17 mouse cellular contexts compared by ENCODE assay signal in genomic region chr6:114848761-114849160, GRCm38 (mm10).
DNase-seq lines count a peak whose midpoint lies in the region; ATAC-seq and TF ChIP-seq lines count a peak whose summit lies in the region.
"Had no signal": no experiment of that assay in that cellular context is flagged by ENCODE, and none has a peak within 500 bp of the region (broad histone marks: within the 10 kb centered on the region; RNA-seq: fewer than 3 reads in every experiment).

No protein-coding gene starts in this region.

- ATAC-seq in heart, embryonic 11.5 days (replicated peaks; ENCODE audit: insufficient number of reproducible peaks, low FRiP score, low TSS enrichment): no peak
- ATAC-seq in lung, embryonic 15.5 days (ENCODE audit: borderline replicate concordance, extremely low read depth, low FRiP score, low TSS enrichment): peak; percentile 47; the same call in 1 of the 2 replicates
- ATAC-seq in megakaryocyte progenitor cell, adult 5-6 weeks (replicated peaks; ENCODE audit: poor library complexity): peak; percentile 47
- ATAC-seq: forebrain, embryonic 13.5 days; liver, embryonic 12.5 days had no signal

- H3K27ac ChIP-seq in heart, embryonic 11.5 days (ENCODE audit: low read depth, low read length): no peak overlapping the region
- H3K27ac ChIP-seq in heart, adult 2 months: no peak overlapping the region
- H3K27ac ChIP-seq in lung, embryonic 15.5 days: peak overlapping the region; percentile 55
- peak overlapping the region; percentile 4; the same call in 1 of the 2 replicates for H3K27ac ChIP-seq in embryonic facial prominence, embryonic 10.5 days (replicated peaks)
- H3K27ac ChIP-seq: forebrain, embryonic 13.5 days; hindbrain, embryonic 13.5 days; liver, embryonic 12.5 days; neural tube, embryonic 13.5 days had no signal

- WGBS in heart, embryonic 11.5 days (ENCODE audit: insufficient replicate concordance): 31% methylated on average over 7 of the region's 7 CpGs
- 53% methylated on average over 7 of the region's 7 CpGs for WGBS in heart, adult 2 months
- 31% methylated on average over 7 of the region's 7 CpGs for WGBS in lung, embryonic 15.5 days
- 64% methylated on average over 7 of the region's 7 CpGs for WGBS in embryonic facial prominence, embryonic 10.5 days

- peaks cover 46% of the 10 kb centered on the region for H3K4me1 ChIP-seq in heart, embryonic 11.5 days (ENCODE audit: control insufficient read depth, insufficient read depth, low read length)
- no peaks in the 10 kb centered on the region for H3K4me1 ChIP-seq in heart, adult 2 months (ENCODE audit: control insufficient read depth, insufficient read depth, low read length)
- H3K4me1 ChIP-seq in lung, embryonic 15.5 days: peaks cover 41% of the 10 kb centered on the region
- H3K4me1 ChIP-seq in embryonic facial prominence, embryonic 10.5 days: peaks cover 71% of the 10 kb centered on the region

- no peak for TF ChIP-seq EP300 in heart, adult 2 months (IDR thresholded peaks at IDR 0.05; ENCODE audit: insufficient read depth, low read depth, low read length)

- no peak for DNase-seq in heart, adult 2 months
- DNase-seq in lung, adult 18-20 months: no peak
- DNase-seq in embryonic facial prominence, embryonic 10.5 days (ENCODE audit: low spot score): no peak
- no peak for DNase-seq in T-cell, adult 2 months (ENCODE audit: low spot score)
- no peak for DNase-seq in adrenal gland, postnatal 25 days
- DNase-seq: adrenal gland, postnatal 10 days; cerebellum, adult 9-11 months; kidney, adult 11 months; kidney, postnatal 4 days; right cerebral cortex, postnatal 4 days had no signal

- H3K9me3 ChIP-seq in heart, embryonic 11.5 days (replicated peaks; ENCODE audit: control insufficient read depth, low read length): no peaks in the 10 kb centered on the region
- no peaks in the 10 kb centered on the region for H3K9me3 ChIP-seq in lung, embryonic 15.5 days
- H3K9me3 ChIP-seq in embryonic facial prominence, embryonic 10.5 days: no peaks in the 10 kb centered on the region
- H3K9me3 ChIP-seq: forebrain, embryonic 13.5 days; hindbrain, embryonic 13.5 days; liver, embryonic 12.5 days; neural tube, embryonic 13.5 days had no signal

- H3K4me2 ChIP-seq in heart, embryonic 11.5 days: no peak overlapping the region
- H3K4me2 ChIP-seq in lung, embryonic 15.5 days: no peak overlapping the region
- H3K4me2 ChIP-seq: forebrain, embryonic 13.5 days; hindbrain, embryonic 13.5 days; liver, embryonic 12.5 days; neural tube, embryonic 13.5 days had no signal

- no peak for TF ChIP-seq CTCF in heart, adult 2 months (IDR thresholded peaks at IDR 0.05)

- H3K36me3 ChIP-seq in heart, embryonic 11.5 days (ENCODE audit: control insufficient read depth, insufficient read depth, low read length): no peaks in the 10 kb centered on the region
- no peaks in the 10 kb centered on the region for H3K36me3 ChIP-seq in heart, adult 2 months (ENCODE audit: control insufficient read depth, insufficient read depth, low read length)
- no peaks in the 10 kb centered on the region for H3K36me3 ChIP-seq in lung, embryonic 15.5 days
- no peaks in the 10 kb centered on the region for H3K36me3 ChIP-seq in embryonic facial prominence, embryonic 10.5 days (replicated peaks)
- H3K36me3 ChIP-seq: hindbrain, embryonic 13.5 days; liver, embryonic 12.5 days; neural tube, embryonic 13.5 days had no signal

- H3K4me3 ChIP-seq in heart, embryonic 11.5 days (ENCODE audit: low read depth, low read length): no peak overlapping the region
- no peak overlapping the region for H3K4me3 ChIP-seq in heart, adult 2 months
- no peak overlapping the region for H3K4me3 ChIP-seq in lung, embryonic 15.5 days
- H3K4me3 ChIP-seq in embryonic facial prominence, embryonic 10.5 days: no peak overlapping the region
- H3K4me3 ChIP-seq: forebrain, embryonic 13.5 days; hindbrain, embryonic 13.5 days; liver, embryonic 12.5 days; neural tube, embryonic 13.5 days had no signal

- no peaks in the 10 kb centered on the region for H3K79me2 ChIP-seq in heart, adult 2 months (replicated peaks; ENCODE audit: control insufficient read depth, insufficient read depth, low read length)

- TF ChIP-seq POLR2A in heart, adult 2 months (IDR thresholded peaks at IDR 0.05; ENCODE audit: insufficient read depth, low read depth, low read length): no peak

- no peaks in the 10 kb centered on the region for H3K27me3 ChIP-seq in heart, embryonic 11.5 days (ENCODE audit: control insufficient read depth, insufficient read depth, low read length)
- no peaks in the 10 kb centered on the region for H3K27me3 ChIP-seq in heart, adult 2 months (ENCODE audit: control insufficient read depth, insufficient read depth, low read length)
- no peaks in the 10 kb centered on the region for H3K27me3 ChIP-seq in lung, embryonic 15.5 days
- peaks cover 8% of the 10 kb centered on the region; the same call in 1 of the 2 replicates for H3K27me3 ChIP-seq in embryonic facial prominence, embryonic 10.5 days (replicated peaks; ENCODE audit: low read depth, poor library complexity, severe bottlenecking)
- H3K27me3 ChIP-seq: forebrain, embryonic 13.5 days; liver, embryonic 12.5 days; neural tube, embryonic 13.5 days had no signal

- H3K9ac ChIP-seq in heart, embryonic 11.5 days (ENCODE audit: low read depth, low read length): 0 out of 2 replicates have a peak overlapping the region, but pooled peaks have one; percentile 12
- no peak overlapping the region for H3K9ac ChIP-seq in heart, adult 2 months (ENCODE audit: low read depth, low read length)
- no peak overlapping the region for H3K9ac ChIP-seq in lung, embryonic 15.5 days
- H3K9ac ChIP-seq: forebrain, embryonic 13.5 days; hindbrain, embryonic 13.5 days; liver, embryonic 12.5 days; neural tube, embryonic 13.5 days had no signal

- intact Hi-C loops in heart, adult 2 months (cut with DNase I): no loop called here

Comparison
In these comparisons a context has a peak if more than half of its experiments do, and no peak if none do; other contexts are left out.
1. H3K27ac ChIP-seq: peak in lung, embryonic 15.5 days (single experiment) and embryonic facial prominence, embryonic 10.5 days (single experiment); none in heart, embryonic 11.5 days (single experiment) and heart, adult 2 months (single experiment).